Mouse (Mus musculus) c-Kit-positive CD71-negative TER-119-negative erythroid progenitor cells, embryonic 14.5 days (primary cell): ENCODE measurements around the gene Lce1f.
"Not testable (repeated sequence)": the region's sequence is repeated elsewhere in the genome, so short reads cannot be mapped to it uniquely, and the experiment has no call there.

ENCODE experiments used
- DNase-seq: peaks from one replicate; pipeline ENCODE4 v3.0.0-alpha.2; 2013; ENCODE audit warnings: low read depth

Gene Lce1f

DNA sequence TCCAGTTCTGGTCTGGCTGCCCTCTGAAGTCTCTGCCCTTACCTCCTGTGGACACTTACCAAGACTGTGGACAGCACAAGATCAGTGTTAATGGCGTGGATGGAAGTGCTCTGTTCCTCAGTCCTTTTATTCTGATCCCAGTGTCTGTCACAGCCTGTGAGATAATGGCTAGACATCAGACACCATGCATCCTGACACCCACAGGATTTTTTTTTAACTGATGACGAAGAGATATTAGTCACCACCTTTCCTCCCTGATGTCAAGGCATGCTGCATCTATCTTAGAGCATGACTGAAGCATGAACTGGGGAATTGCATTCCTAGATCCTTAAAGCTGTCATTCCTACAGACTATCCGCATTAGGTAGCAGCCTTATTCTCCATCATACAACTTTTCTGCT lies at the start of gene Lce1f:
Lce1f (minus strand) TSS at position 101 of the 400 bp plus-strand sequence.
- DNase-seq, result no peak

GRCm38 (mm10) chr3:92764965-92765364 lies 44.8 kb upstream of the Lce1f start, which contains the start of gene Lce1h:
Gene Lce1h, minus strand, starts transcription at chr3:92765065.
- DNase-seq, result no peak

DNA sequence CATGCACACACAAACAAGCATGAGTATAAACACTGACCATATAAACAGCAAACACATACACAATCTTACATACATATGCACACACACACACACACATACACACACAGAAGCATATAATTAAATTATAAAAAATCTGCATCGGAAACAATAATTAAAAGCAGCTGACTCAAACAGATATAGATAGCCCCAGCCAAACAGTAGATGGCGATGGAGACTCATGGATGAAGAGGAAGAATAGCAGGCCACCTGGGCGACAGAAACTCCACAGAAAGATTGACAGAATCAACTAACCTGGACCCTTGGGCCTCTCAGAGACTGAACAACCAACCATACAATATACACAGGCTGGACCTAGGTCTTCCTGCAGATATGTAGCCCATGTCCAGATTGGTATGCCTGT lies 33.0 kb upstream of the Lce1f start:
- DNase-seq, result no peak

DNA sequence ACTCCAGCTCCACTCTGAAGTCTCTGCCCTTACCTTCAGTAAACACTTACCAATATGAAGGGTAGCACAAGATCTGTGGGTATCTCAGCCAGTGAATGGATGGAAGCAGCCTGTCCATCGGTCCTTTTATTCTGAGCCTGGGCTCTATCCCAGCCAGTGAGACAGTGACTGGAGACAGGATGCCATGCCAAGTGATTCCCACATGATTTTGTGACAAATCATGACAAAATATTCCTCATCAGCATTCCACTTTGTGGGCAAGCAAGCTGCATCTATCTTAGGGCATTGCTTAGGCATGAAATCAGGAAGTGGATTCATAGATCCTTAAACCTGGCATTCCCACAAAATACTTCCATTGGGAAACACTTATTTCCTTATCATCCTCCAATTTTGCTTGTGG lies 32.1 kb upstream of the Lce1f start, which contains the start of gene Lce1g:
Lce1g (minus strand) TSS at position 101 of the 400 bp plus-strand sequence.
- DNase-seq, result no peak

DNA sequence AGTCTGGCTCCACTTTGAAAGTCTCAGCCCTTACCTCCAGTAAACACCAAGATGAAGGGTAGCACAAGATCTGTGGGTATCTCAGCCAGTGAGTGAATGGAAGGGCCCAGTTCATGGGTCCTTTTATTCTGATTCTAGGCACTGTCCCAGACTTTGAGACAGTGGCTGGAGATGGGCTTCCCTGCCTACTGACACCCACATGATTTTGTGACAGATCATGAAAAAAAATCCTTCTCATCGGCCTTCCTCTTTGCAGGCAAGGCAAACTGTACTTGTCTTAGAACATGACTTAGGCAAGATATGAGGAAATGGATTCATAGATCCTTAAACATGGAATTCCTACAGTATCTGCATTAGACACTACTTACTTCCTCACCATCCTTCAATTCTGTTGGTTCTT lies 18.8 kb upstream of the Lce1f start, which contains the start of gene Gm38119:
Gm38119 (minus strand) TSS at position 101 of the 400 bp plus-strand sequence.
- no peak for DNase-seq

- DNase-seq, result no peak
Measured at GRCm38 (mm10) chr3:92722631-92723030, 2.5 kb upstream of the Lce1f start.

- no peak for DNase-seq
Measured at GRCm38 (mm10) chr3:92715122-92715521, 5.0 kb downstream of the Lce1f start.

- DNase-seq, result no peak
Measured at GRCm38 (mm10) chr3:92708974-92709373, 11.2 kb downstream of the Lce1f start, which contains the start of gene Lce1e. Gene Lce1e, minus strand, starts transcription at chr3:92709074.

DNA sequence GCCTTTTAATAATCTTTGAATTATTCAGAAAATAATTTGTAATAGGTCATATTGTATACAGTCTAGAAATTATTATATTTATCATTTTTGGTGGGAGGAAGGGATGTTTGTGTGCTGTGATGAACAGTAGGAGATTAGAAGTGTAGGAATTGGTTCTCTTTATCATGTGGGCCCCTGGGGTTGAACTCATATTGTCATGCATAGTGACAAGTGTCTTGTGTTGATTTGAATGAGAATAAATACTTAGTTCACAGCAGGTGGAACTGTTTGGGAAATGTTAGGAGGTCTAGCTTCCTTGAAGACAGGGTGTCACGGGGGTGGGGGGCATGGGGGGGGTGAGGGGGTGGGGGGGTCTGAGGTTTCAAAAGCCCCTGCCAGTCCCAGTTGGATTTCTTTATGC lies 25.5 kb downstream of the Lce1f start:
- DNase-seq, result no peak

GRCm38 (mm10) chr3:92691688-92692087 lies 28.5 kb downstream of the Lce1f start:
- no peak for DNase-seq

- not testable (repeated sequence) for DNase-seq
Measured at GRCm38 (mm10) chr3:92689154-92689553, 31.0 kb downstream of the Lce1f start.

DNA sequence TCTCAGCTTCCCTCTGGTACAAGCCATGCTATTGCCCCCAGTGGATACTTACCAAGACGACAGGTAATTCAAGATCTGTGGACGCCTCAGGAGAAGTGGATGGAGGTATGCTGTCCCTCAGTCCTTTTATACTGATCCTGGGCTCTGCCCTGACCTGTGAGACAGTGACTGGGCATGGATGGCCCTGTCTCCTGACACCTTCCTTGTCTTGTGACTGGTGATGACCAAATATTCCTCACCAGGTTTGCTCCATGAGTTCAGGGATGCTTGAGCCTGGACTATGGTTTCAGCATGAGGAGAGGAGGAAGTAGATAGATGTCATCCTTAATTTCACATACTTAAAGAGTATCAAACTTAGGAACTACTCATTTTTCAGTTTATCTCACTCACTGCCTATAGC lies 33.0 kb downstream of the Lce1f start, which contains the start of gene Lce1d:
Lce1d (minus strand) TSS at position 101 of the 400 bp plus-strand sequence.
- DNase-seq, result no peak

DNA sequence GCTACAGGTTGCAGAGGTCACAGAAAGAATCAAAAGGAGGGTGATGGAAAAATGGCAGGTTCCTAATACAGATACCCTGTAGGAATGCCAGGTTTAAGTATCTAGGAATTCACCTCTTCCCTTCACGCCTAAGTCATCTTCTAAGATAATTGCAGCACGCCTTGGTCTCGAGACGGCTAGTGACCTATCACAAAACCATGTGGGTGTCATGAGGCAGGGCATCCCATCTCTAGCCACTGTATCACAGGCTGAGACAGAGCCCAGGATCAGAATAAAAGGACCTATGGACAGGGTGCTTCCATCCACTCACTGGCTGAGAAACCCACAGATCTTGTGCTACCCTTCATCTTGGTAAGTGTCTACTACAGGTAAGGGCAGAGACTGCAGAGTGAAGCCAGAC lies 41.2 kb downstream of the Lce1f start, which contains the start of gene Lce1c:
Lce1c (plus strand) TSS at position 301 of the 400 bp plus-strand sequence.
- DNase-seq, result no peak

- no peak for DNase-seq
Measured at GRCm38 (mm10) chr3:92670215-92670614, 49.9 kb downstream of the Lce1f start, which contains the start of gene Lce1a2. Gene Lce1a2, minus strand, starts transcription at chr3:92670315.
